Mouse (Mus musculus) C2C12 (cell line): Measurements from ENCODE around the gene Vamp5. TPM values are rescaled to one million over a fixed set of nuclear protein-coding genes. Genes with fewer than 3 reads are reported as not detected.
A peak's percentile ranks its signal among the peaks of the same experiment; 100 is the strongest.

ENCODE experiments used
- H3K27me3 ChIP-seq: one replicate; pipeline ENCODE4 v1.6.1; 2011; ENCODE audit not compliant: control insufficient read depth, insufficient read depth, insufficient read length
- H3K36me3 ChIP-seq: one replicate; pipeline ENCODE4 v1.6.1; 2011; ENCODE audit not compliant: control insufficient read depth, insufficient read depth
- H3K4me3 ChIP-seq: one replicate; pipeline ENCODE4 v1.5.1; 2011; ENCODE audit warnings: mild to moderate bottlenecking, control low read depth; ENCODE audit not compliant: poor library complexity, insufficient read depth, severe bottlenecking
- H3K79me2 ChIP-seq: one replicate; pipeline ENCODE4 v1.6.1; 2011; ENCODE audit not compliant: control insufficient read depth, insufficient read depth
- H3K79me3 ChIP-seq: one replicate; pipeline ENCODE4 v1.6.1; 2011; ENCODE audit warnings: low read depth, control low read depth
- H3ac ChIP-seq: one replicate; pipeline ENCODE3; 2011; ENCODE audit warnings: low read depth; ENCODE audit not compliant: control insufficient read depth, insufficient read length
- CEBPB ChIP-seq: IDR thresholded peaks from one replicate; pipeline ENCODE4 v1.6.1; 2011; ENCODE audit warnings: low read depth, mild to moderate bottlenecking, control low read depth, moderate library complexity
- CTCF ChIP-seq: IDR thresholded peaks from one replicate; pipeline ENCODE4 v1.5.1; 2011; ENCODE audit not compliant: control insufficient read depth, insufficient read depth, insufficient read length
- FOSL1 ChIP-seq: IDR thresholded peaks from one replicate; pipeline ENCODE4 v1.8.0; 2011; ENCODE audit warnings: mild to moderate bottlenecking, low read length; ENCODE audit not compliant: poor library complexity, insufficient read depth, severe bottlenecking
- MAX ChIP-seq: IDR thresholded peaks from one replicate; pipeline ENCODE4 v1.6.1; 2011; ENCODE audit warnings: mild to moderate bottlenecking, control low read depth
- MYOD1 ChIP-seq: IDR thresholded peaks from one replicate; pipeline ENCODE4 v1.6.1; 2011; ENCODE audit warnings: low read depth; ENCODE audit not compliant: control insufficient read depth, insufficient read length
- MYOG ChIP-seq: IDR thresholded peaks from one replicate; pipeline ENCODE4 v1.6.1; 2011; ENCODE audit not compliant: control insufficient read depth, insufficient read length; ENCODE audit errors: extremely low read depth
- USF1 ChIP-seq: IDR thresholded peaks from one replicate; pipeline ENCODE4 v1.6.1; 2011; ENCODE audit warnings: low read depth, mild to moderate bottlenecking, control low read depth, moderate library complexity
- polyA plus RNA-seq: library from polyadenylated mRNA; unstranded; fragments of >200 nt; fragmentation: generic; extraction: Trizol; gene quantifications from one replicate; pipeline ENCODE4 v1.2.1, GENCODE M21; 2012; ENCODE audit warnings: missing spikeins

Gene Vamp5
- polyA plus RNA-seq, 1 experiment = 91.3 TPM

GRCm38 (mm10) chr6:72410518-72410917 is 30.2 kb upstream of the Vamp5 start:
- Histone ChIP-seq H3K79me3 (no peaks in the 10 kb centered on the region), H3K79me2 (peaks cover 15% of the 10 kb centered on the region), H3K36me3 (no peaks in the 10 kb centered on the region), H3K27me3 (no peaks in the 10 kb centered on the region), H3K4me3 (no peak overlapping the region), H3ac (no peak overlapping the region)
- TF ChIP-seq CTCF = no peak
- no peak for TF ChIP-seq MYOD1
- TF ChIP-seq FOSL1 = no peak
- TF ChIP-seq USF1 = no peak
- TF ChIP-seq CEBPB = no peak
- no peak for TF ChIP-seq MAX
- no peak for TF ChIP-seq MYOG

DNA sequence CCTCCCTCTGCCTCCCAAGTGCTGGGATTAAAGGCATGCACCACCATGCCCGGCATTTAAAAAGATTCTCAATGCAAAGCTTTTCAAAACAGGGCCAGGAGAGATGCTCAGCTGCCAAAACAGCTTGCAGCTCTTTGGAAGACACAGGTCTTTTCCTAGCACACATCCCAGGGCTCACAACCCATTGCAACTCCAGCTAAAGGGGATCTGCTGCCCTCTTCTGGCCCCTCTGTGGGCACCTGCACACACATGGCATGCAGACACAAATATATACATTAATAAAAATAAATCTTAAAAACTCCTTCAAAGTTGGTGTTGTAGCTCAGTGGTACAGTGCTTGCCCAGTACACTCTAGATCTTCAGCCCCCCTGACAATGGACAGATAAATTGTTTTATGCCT is 29.7 kb upstream of the Vamp5 start:
- Histone ChIP-seq H3K79me2 (peaks cover 10% of the 10 kb centered on the region), H3K79me3 (no peaks in the 10 kb centered on the region), H3ac (no peak overlapping the region), H3K27me3 (no peaks in the 10 kb centered on the region), H3K36me3 (no peaks in the 10 kb centered on the region), H3K4me3 (no peak overlapping the region)
- no peak for TF ChIP-seq CEBPB
- no peak for TF ChIP-seq CTCF
- no peak for TF ChIP-seq FOSL1
- TF ChIP-seq USF1 = no peak
- no peak for TF ChIP-seq MYOG
- TF ChIP-seq MYOD1 = no peak
- TF ChIP-seq MAX = no peak

DNA sequence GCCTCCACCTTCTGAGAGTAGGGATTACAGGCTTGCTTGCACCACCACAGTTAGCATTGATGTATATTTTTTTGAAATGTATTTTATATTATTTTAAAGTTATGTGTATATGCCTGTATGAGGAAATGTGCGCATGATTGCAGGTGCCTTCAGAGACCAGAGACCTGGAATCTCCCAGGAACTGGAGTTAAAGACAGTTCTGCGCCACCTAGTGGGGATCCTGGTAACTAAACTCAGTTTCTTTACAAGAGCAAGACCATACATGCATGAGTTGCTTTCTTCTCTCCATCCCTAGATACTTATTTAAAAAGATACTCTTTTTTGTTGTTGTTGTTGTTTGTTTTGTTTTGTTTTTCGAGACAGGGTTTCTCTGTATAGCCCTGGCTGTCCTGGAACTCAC is 29.3 kb upstream of the Vamp5 start:
- Histone ChIP-seq H3K79me2 (peaks cover 5% of the 10 kb centered on the region), H3K79me3 (no peaks in the 10 kb centered on the region), H3K4me3 (no peak overlapping the region), H3K36me3 (no peaks in the 10 kb centered on the region), H3K27me3 (no peaks in the 10 kb centered on the region), H3ac (no peak overlapping the region)
- TF ChIP-seq MAX (no peak), MYOD1 (no peak), MYOG (no peak), USF1 (no peak), CTCF (no peak), CEBPB (no peak), FOSL1 (no peak)

DNA sequence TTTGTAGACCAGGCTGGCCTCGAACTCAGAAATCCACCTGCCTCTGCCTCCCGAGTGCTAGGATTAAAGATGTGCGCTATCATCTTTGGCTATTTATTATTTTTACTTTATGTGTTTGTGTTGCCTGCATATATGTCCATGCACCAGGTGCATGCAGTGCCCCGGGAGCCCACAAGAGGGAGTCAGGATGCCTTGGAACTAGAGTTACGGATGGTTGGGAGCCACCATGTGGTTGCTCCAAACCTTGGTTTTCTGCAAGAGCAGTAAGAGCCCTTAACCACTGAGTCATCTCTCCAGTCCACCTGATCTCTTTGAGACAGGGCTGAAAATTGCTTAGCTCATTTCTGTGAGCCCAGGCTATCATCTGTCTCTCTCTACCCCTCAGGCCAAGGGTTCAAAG is 26.9 kb upstream of the Vamp5 start:
- Histone ChIP-seq H3K27me3 (no peaks in the 10 kb centered on the region), H3K36me3 (no peaks in the 10 kb centered on the region), H3ac (no peak overlapping the region), H3K79me2 (no peaks in the 10 kb centered on the region), H3K79me3 (no peaks in the 10 kb centered on the region), H3K4me3 (no peak overlapping the region)
- TF ChIP-seq USF1 (no peak), CTCF (peak; percentile 84), MYOG (no peak), CEBPB (no peak), MYOD1 (no peak), FOSL1 (no peak), MAX (peak; percentile 55)

DNA sequence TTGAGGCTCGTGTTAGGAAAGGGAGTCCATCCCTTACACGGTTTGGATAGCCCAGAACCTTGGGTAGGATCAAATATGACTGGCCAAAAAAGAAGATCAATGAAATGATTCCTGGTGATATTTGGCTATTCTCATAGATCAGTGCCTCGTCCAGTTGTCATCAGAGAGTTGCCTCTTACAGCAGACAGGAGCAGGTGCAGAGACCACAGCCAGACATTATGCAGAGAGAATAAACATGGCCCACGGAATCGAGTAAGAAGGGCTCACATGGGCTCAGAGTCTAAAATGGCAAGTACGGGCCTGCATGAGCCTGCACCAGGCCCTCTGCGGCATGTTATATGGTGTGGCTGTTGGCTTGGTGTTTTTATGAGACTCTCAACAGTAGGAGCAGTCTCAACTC is 25.1 kb upstream of the Vamp5 start:
- H3K36me3 ChIP-seq = no peaks in the 10 kb centered on the region
- H3K27me3 ChIP-seq = no peaks in the 10 kb centered on the region
- no peak overlapping the region for H3K4me3 ChIP-seq
- no peaks in the 10 kb centered on the region for H3K79me3 ChIP-seq
- TF ChIP-seq MYOG (no peak), USF1 (no peak), CEBPB (no peak), FOSL1 (no peak), MYOD1 (no peak), MAX (no peak), CTCF (no peak)
- H3ac ChIP-seq = no peak overlapping the region
- no peaks in the 10 kb centered on the region for H3K79me2 ChIP-seq

DNA sequence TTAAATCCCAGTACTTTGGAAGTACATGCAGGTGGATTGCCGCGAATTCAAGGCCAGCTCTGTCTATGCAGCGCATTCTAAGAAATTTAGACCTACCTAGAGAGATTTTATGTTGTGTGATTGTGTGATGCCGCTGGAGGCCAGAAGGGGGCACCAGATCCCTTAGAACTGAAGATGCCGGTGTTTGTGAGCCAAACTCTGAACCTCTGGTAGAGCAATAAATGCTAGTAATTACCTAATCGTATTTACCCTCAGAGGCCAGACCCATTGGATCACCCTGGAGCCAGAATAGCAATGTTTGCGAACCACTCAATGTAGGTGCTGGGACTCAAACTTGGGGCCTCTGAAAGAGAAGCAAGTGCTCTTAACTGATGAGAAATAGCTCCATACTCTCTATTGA is 21.6 kb upstream of the Vamp5 start:
- TF ChIP-seq MYOD1 (no peak), CTCF (peak; percentile 5)

More for the DNA sequence above, 21.6 kb upstream of the Vamp5 start:
- H3ac ChIP-seq = no peak overlapping the region
- no peaks in the 10 kb centered on the region for H3K79me2 ChIP-seq
- no peaks in the 10 kb centered on the region for H3K79me3 ChIP-seq
- no peak overlapping the region for H3K4me3 ChIP-seq
- no peaks in the 10 kb centered on the region for H3K36me3 ChIP-seq
- no peaks in the 10 kb centered on the region for H3K27me3 ChIP-seq
